Mouse (Mus musculus): ENCODE measurements at regions not wholly inside any gene's neighbourhood (a gene's known extent, or its start where the extent isn't known, plus 50 kb on each side); places are given as distances from the start of the nearest gene placed in this dataset.

- TF ChIP-seq CTCF (IDR thresholded peaks at IDR 0.05; ENCODE audit: low read depth, low read length) (no peak), POLR2A (IDR thresholded peaks at IDR 0.05; ENCODE audit: extremely low read depth, insufficient read depth, low read length) (no peak)
Measured at GRCm38 (mm10) chr14:11440176-11440575, 83.7 kb upstream of the Gm3839 start.

All from liver, adult 2 months (tissue).